Mouse (Mus musculus): ENCODE measurements at regions not wholly inside any gene's neighbourhood (a gene's known extent, or its start where the extent isn't known, plus 50 kb on each side); places are given as distances from the start of the nearest gene placed in this dataset.

- Histone ChIP-seq H3K4me1 (ENCODE audit: control insufficient read depth, insufficient read depth, low read length) (peaks cover 2% of the 10 kb centered on the region; the same call in 1 of the 2 replicates), H3K27ac (ENCODE audit: insufficient read depth, low read length) (no peak overlapping the region), H3K4me3 (ENCODE audit: insufficient read depth, low read length) (no peak overlapping the region)
- TF ChIP-seq CTCF (IDR thresholded peaks at IDR 0.05; ENCODE audit: extremely low read depth, insufficient read depth, low read length) (no peak), POLR2A (IDR thresholded peaks at IDR 0.05; ENCODE audit: extremely low read depth, insufficient read depth, low read length) (no peak)
Observed at GRCm38 (mm10) chr8:25369331-25369730, 545.2 kb upstream of the Adam5 start.

- TF ChIP-seq POLR2A (IDR thresholded peaks at IDR 0.05; ENCODE audit: extremely low read depth, insufficient read depth, low read length) (no peak), CTCF (IDR thresholded peaks at IDR 0.05; ENCODE audit: extremely low read depth, insufficient read depth, low read length) (no peak)
- Histone ChIP-seq H3K4me1 (ENCODE audit: control insufficient read depth, insufficient read depth, low read length) (peaks cover 2% of the 10 kb centered on the region; the same call in 1 of the 2 replicates), H3K27ac (ENCODE audit: insufficient read depth, low read length) (no peak overlapping the region), H3K4me3 (ENCODE audit: insufficient read depth, low read length) (no peak overlapping the region)
Observed at GRCm38 (mm10) chr8:25368561-25369091, 544.5 kb upstream of the Adam5 start.

DNA sequence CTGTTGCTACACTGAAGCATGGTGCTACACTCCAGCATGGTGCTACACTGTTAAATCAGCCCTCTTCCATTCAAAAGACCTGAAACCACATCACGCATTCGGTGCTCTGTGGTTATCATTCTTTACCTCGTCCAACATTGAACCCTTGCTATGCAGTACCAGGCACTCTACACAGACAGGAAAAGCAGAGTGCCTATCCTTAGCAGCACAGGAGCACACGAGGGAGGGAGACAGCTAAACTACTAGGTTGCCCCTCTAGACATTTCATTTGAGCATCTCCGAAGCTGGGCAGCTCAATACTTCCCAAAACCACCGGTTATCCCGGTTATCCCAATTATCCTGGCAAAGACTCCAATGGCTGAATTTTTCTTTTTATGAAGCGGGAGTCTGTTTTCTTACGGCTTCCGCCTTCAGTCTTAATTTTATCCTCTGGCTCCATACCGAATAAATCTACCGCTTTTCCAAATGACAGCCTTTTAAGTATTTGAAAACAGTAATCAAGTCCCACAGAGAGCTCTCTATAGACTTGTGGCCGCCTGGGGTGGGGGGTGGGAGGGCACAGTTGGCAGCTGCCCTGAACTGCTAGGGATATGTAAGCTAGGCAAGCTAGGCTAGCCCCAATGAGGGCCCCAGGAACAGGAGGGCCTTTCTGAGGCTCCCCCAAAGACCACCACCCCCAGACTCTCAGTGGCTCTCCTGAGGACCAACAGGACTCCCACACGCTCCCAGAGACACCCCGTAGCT lies 543.8 kb upstream of the Adam5 start:
- peaks cover 2% of the 10 kb centered on the region; the same call in 1 of the 2 replicates for H3K4me1 ChIP-seq (ENCODE audit: control insufficient read depth, insufficient read depth, low read length)
- H3K4me3 ChIP-seq (ENCODE audit: insufficient read depth, low read length): no peak overlapping the region
- H3K27ac ChIP-seq (ENCODE audit: insufficient read depth, low read length): no peak overlapping the region
- no peak for TF ChIP-seq POLR2A (IDR thresholded peaks at IDR 0.05; ENCODE audit: extremely low read depth, insufficient read depth, low read length)
- no peak for TF ChIP-seq CTCF (IDR thresholded peaks at IDR 0.05; ENCODE audit: extremely low read depth, insufficient read depth, low read length)

DNA sequence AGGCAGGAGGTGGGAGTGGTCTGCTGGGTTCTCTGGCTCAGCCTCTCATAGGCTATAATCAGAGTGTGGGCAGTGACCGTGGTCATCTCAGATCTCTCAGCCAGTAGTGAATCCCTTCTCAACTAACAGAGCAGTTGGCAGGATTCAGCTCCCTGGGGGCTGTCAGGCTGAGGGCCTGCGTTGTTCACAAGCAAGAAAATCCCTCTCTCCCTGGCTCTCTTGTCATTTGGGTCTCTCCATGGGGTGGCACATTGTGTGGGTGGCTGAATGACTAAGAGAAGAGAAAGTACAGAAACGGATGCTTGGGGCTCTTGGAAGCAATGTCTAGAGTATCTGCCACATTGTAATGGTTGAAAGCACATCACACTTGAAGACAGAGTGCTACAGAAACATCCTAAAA lies 542.0 kb upstream of the Adam5 start:
- peaks cover 2% of the 10 kb centered on the region; the same call in 1 of the 2 replicates for H3K4me1 ChIP-seq (ENCODE audit: control insufficient read depth, insufficient read depth, low read length)

DNA sequence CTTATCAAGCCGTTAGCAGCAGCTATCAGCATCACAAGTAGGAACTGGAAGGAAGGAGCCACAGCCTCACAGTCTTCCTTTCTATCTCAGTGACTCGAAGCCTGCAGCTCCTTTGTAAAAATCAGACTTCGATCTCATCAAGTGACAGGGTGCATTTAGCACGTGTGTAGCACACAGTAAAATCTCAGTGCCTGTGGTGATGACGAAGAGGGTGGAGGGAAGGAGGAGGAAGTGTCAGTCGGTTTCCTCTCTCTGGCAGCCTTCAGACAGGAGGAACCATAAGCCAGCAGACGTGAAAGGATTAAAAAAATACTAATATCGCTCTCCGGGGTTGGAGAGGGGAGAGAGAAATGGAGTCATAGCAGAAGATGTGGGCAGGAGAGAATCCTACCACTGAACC lies 538.5 kb upstream of the Adam5 start:
- no peak for TF ChIP-seq CTCF (IDR thresholded peaks at IDR 0.05; ENCODE audit: extremely low read depth, insufficient read depth, low read length)
- no peaks in the 10 kb centered on the region; the same call in 1 of the 2 replicates for H3K4me1 ChIP-seq (ENCODE audit: control insufficient read depth, insufficient read depth, low read length)
- no peak overlapping the region for H3K4me3 ChIP-seq (ENCODE audit: insufficient read depth, low read length)
- no peak overlapping the region for H3K27ac ChIP-seq (ENCODE audit: insufficient read depth, low read length)

More for the DNA sequence above, 542.0 kb upstream of the Adam5 start:
- H3K4me3 ChIP-seq (ENCODE audit: insufficient read depth, low read length): no peak overlapping the region
- H3K27ac ChIP-seq (ENCODE audit: insufficient read depth, low read length): no peak overlapping the region
- TF ChIP-seq POLR2A (IDR thresholded peaks at IDR 0.05; ENCODE audit: extremely low read depth, insufficient read depth, low read length) (no peak), CTCF (IDR thresholded peaks at IDR 0.05; ENCODE audit: extremely low read depth, insufficient read depth, low read length) (no peak)

DNA sequence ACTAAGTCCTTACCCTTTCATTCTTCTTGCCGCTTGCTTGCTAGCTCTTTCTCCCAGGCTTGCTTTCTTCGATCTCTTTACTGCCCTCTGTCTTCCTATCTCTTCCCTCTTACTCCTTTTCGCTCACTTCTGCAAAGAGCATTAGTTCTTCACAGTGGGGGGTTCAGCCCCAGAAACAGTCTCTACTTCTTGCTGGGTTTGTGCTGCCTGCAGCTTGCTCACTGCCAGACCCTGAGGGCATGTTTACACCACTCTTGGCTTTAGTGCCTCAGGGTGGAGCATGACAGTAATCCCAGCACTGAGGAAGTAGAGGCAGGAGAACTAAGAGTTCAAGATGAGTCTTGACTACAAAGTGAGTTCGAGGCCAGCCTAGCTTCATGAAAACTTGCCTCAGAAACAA lies 538.0 kb upstream of the Adam5 start:
- Histone ChIP-seq H3K4me1 (ENCODE audit: control insufficient read depth, insufficient read depth, low read length) (no peaks in the 10 kb centered on the region; the same call in 1 of the 2 replicates), H3K27ac (ENCODE audit: insufficient read depth, low read length) (no peak overlapping the region), H3K4me3 (ENCODE audit: insufficient read depth, low read length) (no peak overlapping the region)
- TF ChIP-seq CTCF (IDR thresholded peaks at IDR 0.05; ENCODE audit: extremely low read depth, insufficient read depth, low read length): no peak
- TF ChIP-seq POLR2A (IDR thresholded peaks at IDR 0.05; ENCODE audit: extremely low read depth, insufficient read depth, low read length): no peak

- 0 out of 2 replicates have a peak, but pooled peaks have one; percentile 10 for TF ChIP-seq CTCF (IDR thresholded peaks at IDR 0.05; ENCODE audit: extremely low read depth, insufficient read depth, low read length)
- TF ChIP-seq POLR2A (IDR thresholded peaks at IDR 0.05; ENCODE audit: extremely low read depth, insufficient read depth, low read length): no peak
- H3K4me1 ChIP-seq (ENCODE audit: control insufficient read depth, insufficient read depth, low read length): no peaks in the 10 kb centered on the region; the same call in 1 of the 2 replicates
- no peak overlapping the region for H3K4me3 ChIP-seq (ENCODE audit: insufficient read depth, low read length)
- no peak overlapping the region for H3K27ac ChIP-seq (ENCODE audit: insufficient read depth, low read length)
Observed at GRCm38 (mm10) chr8:25361420-25361819, 537.3 kb upstream of the Adam5 start.

- no peak for TF ChIP-seq CTCF (IDR thresholded peaks at IDR 0.05; ENCODE audit: extremely low read depth, insufficient read depth, low read length)
- H3K4me3 ChIP-seq (ENCODE audit: insufficient read depth, low read length): no peak overlapping the region
- H3K27ac ChIP-seq (ENCODE audit: insufficient read depth, low read length): no peak overlapping the region
- H3K4me1 ChIP-seq (ENCODE audit: control insufficient read depth, insufficient read depth, low read length): no peaks in the 10 kb centered on the region; the same call in 1 of the 2 replicates
Observed at GRCm38 (mm10) chr8:25358539-25359165, 534.5 kb upstream of the Adam5 start.

- Histone ChIP-seq H3K27ac (ENCODE audit: insufficient read depth, low read length) (no peak overlapping the region), H3K4me1 (ENCODE audit: control insufficient read depth, insufficient read depth, low read length) (no peaks in the 10 kb centered on the region; the same call in 1 of the 2 replicates), H3K4me3 (ENCODE audit: insufficient read depth, low read length) (no peak overlapping the region)
- no peak for TF ChIP-seq POLR2A (IDR thresholded peaks at IDR 0.05; ENCODE audit: extremely low read depth, insufficient read depth, low read length)
- TF ChIP-seq CTCF (IDR thresholded peaks at IDR 0.05; ENCODE audit: extremely low read depth, insufficient read depth, low read length): no peak
Observed at GRCm38 (mm10) chr8:25353822-25354770, 529.9 kb upstream of the Adam5 start.
